Mouse (Mus musculus) G1E-ER4 (cell line): ENCODE data around the gene Rnaseh1. TPM values are rescaled to one million over a fixed set of nuclear protein-coding genes. Genes with fewer than 3 reads are reported as not detected.

Experiments used
- GATA1 ChIP-seq: IDR thresholded peaks from one replicate; pipeline ENCODE4 v1.8.0; 2012; ENCODE audit warnings: low read length, inconsistent platforms
- polyA plus RNA-seq: library from polyadenylated mRNA; stranded (reverse); fragments of >175 nt; gene quantifications from 2 replicates; pipeline ENCODE4 v1.2.3, GENCODE M21; 2012

Gene Rnaseh1
- 23.3 and 23.9 TPM in 2 replicates for polyA plus RNA-seq

- no peak for TF ChIP-seq GATA1
These were observed at the start of gene Rnaseh1 for GRCm38 (mm10) chr12:28649141-28650110. Rnaseh1 (plus strand) TSS chr12:28649602.

- TF ChIP-seq GATA1 = no peak
These were observed 47.1 kb upstream of the Rnaseh1 start for GRCm38 (mm10) chr12:28602259-28602658.

GRCm38 (mm10) chr12:28603494-28603893 is 45.9 kb upstream of the Rnaseh1 start:
- TF ChIP-seq GATA1 = no peak

- no peak for TF ChIP-seq GATA1
These were observed 41.7 kb upstream of the Rnaseh1 start for GRCm38 (mm10) chr12:28607546-28608305.

GRCm38 (mm10) chr12:28612391-28612790 is 37.0 kb upstream of the Rnaseh1 start:
- TF ChIP-seq GATA1 = no peak

GRCm38 (mm10) chr12:28614401-28614800 is 35.0 kb upstream of the Rnaseh1 start:
- no peak for TF ChIP-seq GATA1

DNA sequence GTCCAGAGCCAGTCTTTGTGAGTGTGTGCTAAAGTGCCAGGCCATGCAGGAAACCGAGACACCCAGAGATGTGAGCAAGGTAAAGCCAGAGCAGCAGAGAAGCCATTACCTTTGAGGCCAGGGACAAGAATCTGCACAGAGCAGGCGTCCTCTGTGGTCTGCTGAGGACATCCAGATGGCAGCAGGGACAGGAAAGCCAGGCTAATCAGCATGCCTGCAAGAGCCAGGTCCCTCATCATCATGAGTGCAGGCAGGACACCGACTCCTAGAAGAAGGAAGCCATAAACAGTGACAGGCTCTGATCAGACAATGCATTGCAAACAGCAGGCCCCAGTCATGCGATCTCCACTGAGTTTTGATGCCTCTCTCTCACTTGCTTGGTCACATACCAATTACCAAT is 32.1 kb upstream of the Rnaseh1 start:
- TF ChIP-seq GATA1 = peak; percentile 64

GRCm38 (mm10) chr12:28621451-28622166 is 27.8 kb upstream of the Rnaseh1 start:
- no peak for TF ChIP-seq GATA1

DNA sequence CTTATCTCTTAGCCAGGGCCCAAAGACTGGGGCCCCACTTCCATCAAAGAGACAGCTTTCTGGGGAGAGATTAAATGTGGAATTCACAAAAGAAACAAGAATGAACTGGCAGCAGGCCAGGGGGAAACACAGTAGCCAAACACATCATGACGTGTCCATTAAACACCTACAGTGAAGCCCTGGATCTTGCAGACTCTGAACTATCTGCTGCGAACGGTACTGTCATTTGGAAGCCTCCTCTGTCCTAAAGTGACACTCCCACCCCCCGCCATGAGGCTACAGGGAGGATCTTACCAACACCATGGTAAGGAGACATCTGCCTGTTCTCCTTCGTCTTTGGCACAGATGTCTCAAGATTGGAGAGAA is 27.3 kb upstream of the Rnaseh1 start:
- no peak for TF ChIP-seq GATA1

GRCm38 (mm10) chr12:28622641-28623040 is 26.8 kb upstream of the Rnaseh1 start:
- TF ChIP-seq GATA1 = no peak

GRCm38 (mm10) chr12:28623195-28623594 is 26.2 kb upstream of the Rnaseh1 start, which contains the start of gene Colec11:
Colec11 (minus strand) TSS chr12:28623377.
- no peak for TF ChIP-seq GATA1

GRCm38 (mm10) chr12:28624251-28624650 is 25.2 kb upstream of the Rnaseh1 start:
- TF ChIP-seq GATA1 = no peak

DNA sequence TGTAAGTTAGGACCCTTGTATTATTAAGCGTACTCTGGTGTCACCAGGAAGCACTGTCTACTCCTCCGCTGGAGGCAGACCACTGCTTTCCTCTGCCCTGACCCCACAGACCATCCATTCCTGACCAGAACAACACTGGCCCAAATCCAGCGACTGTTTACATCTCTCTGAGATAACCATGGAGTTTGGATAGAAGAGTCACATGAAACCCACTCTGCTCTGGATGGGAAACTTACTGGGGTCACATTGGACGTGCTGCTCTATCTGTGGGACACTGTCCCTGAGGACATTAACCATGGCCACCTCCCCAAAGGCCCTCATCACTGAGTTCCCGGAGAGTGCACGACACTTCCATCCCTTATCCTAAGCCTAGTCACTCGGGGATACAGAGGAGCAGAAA is 24.0 kb upstream of the Rnaseh1 start:
- no peak for TF ChIP-seq GATA1

GRCm38 (mm10) chr12:28627092-28627491 is 22.3 kb upstream of the Rnaseh1 start:
- no peak for TF ChIP-seq GATA1

DNA sequence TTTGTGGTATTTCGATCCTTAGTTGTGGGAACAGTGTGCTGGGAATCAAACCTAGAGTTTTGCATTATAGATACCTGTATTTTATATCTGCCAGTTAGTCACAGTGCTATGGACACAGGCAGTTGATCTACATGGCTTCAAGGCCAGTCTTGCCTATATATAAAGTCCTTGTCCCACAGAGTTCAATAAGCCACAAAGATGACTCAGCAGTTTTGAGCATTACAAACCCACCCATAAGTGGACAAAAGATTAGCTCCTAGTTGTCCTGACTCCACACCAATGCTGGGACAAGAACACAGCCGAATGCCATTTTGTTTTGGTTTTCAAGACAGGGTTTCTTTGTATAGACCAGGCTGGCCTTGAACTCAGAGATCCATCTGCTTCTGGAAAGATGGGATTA is 21.0 kb upstream of the Rnaseh1 start:
- no peak for TF ChIP-seq GATA1
